Comparison of ENCODE assay signal across 8 mouse cellular contexts in genomic region chr17:47059836-47060360, GRCm38 (mm10). TPM values are rescaled to one million over a fixed set of nuclear protein-coding genes. Genes with fewer than 3 reads are reported as not detected.
DNase-seq lines count a peak whose midpoint lies in the region; ATAC-seq and TF ChIP-seq lines count a peak whose summit lies in the region.

No protein-coding gene starts in this region.

- H3K27ac ChIP-seq in brown adipose tissue, adult 24 weeks (replicated peaks; ENCODE audit: low read depth, low read length) = peak overlapping the region; percentile 48; the same call in 1 of the 2 replicates
- peak overlapping the region; percentile 74 for H3K27ac ChIP-seq in intestine, embryonic 15.5 days
- no peak overlapping the region for H3K27ac ChIP-seq in thymus, adult 2 months (ENCODE audit: control insufficient read depth, insufficient read depth, low read length)

- peak overlapping the region; percentile 30 for H3K4me2 ChIP-seq in intestine, embryonic 15.5 days (replicated peaks)

- H3K9ac ChIP-seq in intestine, embryonic 15.5 days = no peak overlapping the region

- no peaks in the 10 kb centered on the region for H3K4me1 ChIP-seq in brown adipose tissue, adult 24 weeks (ENCODE audit: control insufficient read depth, insufficient read depth, insufficient read length, low read length)
- H3K4me1 ChIP-seq in intestine, embryonic 15.5 days (replicated peaks) = 0 out of 2 replicates have a peak, but pooled peaks cover 8% of the 10 kb centered on the region
- H3K4me1 ChIP-seq in thymus, adult 2 months (replicated peaks; ENCODE audit: control insufficient read depth, insufficient read depth, low read length) = no peaks in the 10 kb centered on the region

- no peak for TF ChIP-seq POLR2A in thymus, adult 2 months (IDR thresholded peaks at IDR 0.05; ENCODE audit: control insufficient read depth, extremely low read depth, insufficient read depth, low read length, poor library complexity)

- no peaks in the 10 kb centered on the region for H3K36me3 ChIP-seq in intestine, embryonic 15.5 days
- no peaks in the 10 kb centered on the region for H3K36me3 ChIP-seq in thymus, adult 2 months (ENCODE audit: control insufficient read depth, insufficient read depth, low read length)

- TF ChIP-seq CTCF in thymus, adult 2 months (IDR thresholded peaks at IDR 0.05; ENCODE audit: borderline replicate concordance, control insufficient read depth, extremely low read depth, insufficient read depth, low read length, poor library complexity) = no peak

- H3K4me3 ChIP-seq in brown adipose tissue, adult 24 weeks (ENCODE audit: insufficient read depth, low read depth, low read length) = no peak overlapping the region
- H3K4me3 ChIP-seq in intestine, embryonic 15.5 days (replicated peaks) = no peak overlapping the region
- H3K4me3 ChIP-seq in thymus, adult 2 months (ENCODE audit: control insufficient read depth, insufficient read depth, low read length) = no peak overlapping the region

- no peaks in the 10 kb centered on the region for H3K27me3 ChIP-seq in intestine, embryonic 15.5 days (replicated peaks)
- no peaks in the 10 kb centered on the region for H3K27me3 ChIP-seq in thymus, adult 2 months (ENCODE audit: control insufficient read depth, insufficient read depth, low read length)

- WGBS in intestine, embryonic 15.5 days = 8% methylated on average over 12 of the region's 12 CpGs
- WGBS in thymus, adult 2 months = 59% methylated on average over 12 of the region's 12 CpGs

- ATAC-seq in intestine, embryonic 15.5 days = peak; percentile 87

- H3K9me3 ChIP-seq in intestine, embryonic 15.5 days = no peaks in the 10 kb centered on the region

- DNase-seq in 3T3-L1 (ENCODE audit: low read depth, low spot score) = peak; percentile 97
- peak; percentile 78 to 88 for DNase-seq in lung, adult 18-20 months
- DNase-seq in right cerebral cortex, adult 2 months (ENCODE audit: low spot score in 2 of 2) = no peak
- no peak for DNase-seq in layer of hippocampus, postnatal 36 days
- DNase-seq in c-Kit-positive CD71-positive TER-119-positive erythroid progenitor cells, embryonic 14.5 days (ENCODE audit: low spot score) = no peak
- DNase-seq in thymus, adult 2 months = no peak

RNA-seq across cellular contexts. Expression of gene Ubr2, which starts 49.5 kb away (rescaled TPM):
- 17.1 and 17.2 TPM in 2 replicates for polyA plus RNA-seq in brown adipose tissue, adult 24 weeks (2012; ENCODE audit: insufficient read depth, insufficient read length, missing spikeins)
- polyA plus RNA-seq in intestine, embryonic 15.5 days (2015; fragmentation: Nextera tagmentation; extraction: Ambion mirVana) = 14.1 and 15.0 TPM in 2 replicates
- total RNA-seq in layer of hippocampus, postnatal 36 days (2021) = 10 to 100 TPM; 59.3 to 64.2 TPM
- 61.9 and 70.8 TPM in 2 replicates for polyA plus RNA-seq in thymus, adult 2 months (2012; rRNA removed)

Comparison
In these comparisons a context has a peak if more than half of its experiments do, and no peak if none do; other contexts are left out.
1. DNase-seq: peak in 3T3-L1 (single experiment) and lung, adult 18-20 months (2 of 2); none in right cerebral cortex, adult 2 months (0 of 2), layer of hippocampus, postnatal 36 days (0 of 2), c-Kit-positive CD71-positive TER-119-positive erythroid progenitor cells, embryonic 14.5 days (single experiment) and thymus, adult 2 months (single experiment).